Comparison of ENCODE assay signal across 7 mouse cellular contexts in genomic region chr5:32747650-32748375, GRCm38 (mm10). TPM values are rescaled to one million over a fixed set of nuclear protein-coding genes. Genes with fewer than 3 reads are reported as not detected.
DNase-seq lines count a peak whose midpoint lies in the region; ATAC-seq and TF ChIP-seq lines count a peak whose summit lies in the region.

No protein-coding gene starts in this region.

- in situ Hi-C loops in ES-E14 (cut with MboI; ENCODE audit: low sequenced_read_pairs in 2 of 2, unreplicated experiment in 2 of 2): no loop called here

- H3K4me3 ChIP-seq in ES-E14 (ENCODE audit: insufficient read depth in 1 of 2, low read depth in 1 of 2, low read length in 2 of 2, poor library complexity in 1 of 2, severe bottlenecking in 1 of 2): no peak overlapping the region
- no peak overlapping the region for H3K4me3 ChIP-seq in intestine, postnatal 0 days (ENCODE audit: low read depth, low read length)
- no peak overlapping the region for H3K4me3 ChIP-seq in liver, embryonic 13.5 days (replicated peaks)
- no peak overlapping the region for H3K4me3 ChIP-seq in neural tube, embryonic 15.5 days (replicated peaks)

- no peaks in the 10 kb centered on the region for H3K36me3 ChIP-seq in ES-E14 (ENCODE audit: control insufficient read depth, insufficient read depth, low read length, poor library complexity, severe bottlenecking)
- no peaks in the 10 kb centered on the region; the same call in 1 of the 2 replicates for H3K36me3 ChIP-seq in intestine, postnatal 0 days (ENCODE audit: control insufficient read depth, insufficient read depth)
- no peaks in the 10 kb centered on the region for H3K36me3 ChIP-seq in liver, embryonic 13.5 days
- no peaks in the 10 kb centered on the region for H3K36me3 ChIP-seq in neural tube, embryonic 15.5 days

- H3K9ac ChIP-seq in ES-E14 (ENCODE audit: insufficient read depth, low read depth, low read length, poor library complexity, severe bottlenecking): no peak overlapping the region
- H3K9ac ChIP-seq in intestine, postnatal 0 days (ENCODE audit: low read depth, low read length): 0 out of 2 replicates have a peak overlapping the region, but pooled peaks have one; percentile 2
- no peak overlapping the region for H3K9ac ChIP-seq in liver, embryonic 13.5 days
- no peak overlapping the region for H3K9ac ChIP-seq in neural tube, embryonic 15.5 days (replicated peaks)

- H3K27me3 ChIP-seq in intestine, postnatal 0 days (replicated peaks; ENCODE audit: control insufficient read depth, insufficient read depth, low read length): no peaks in the 10 kb centered on the region
- no peaks in the 10 kb centered on the region for H3K27me3 ChIP-seq in liver, embryonic 13.5 days
- no peaks in the 10 kb centered on the region for H3K27me3 ChIP-seq in neural tube, embryonic 15.5 days (replicated peaks)

- no peak overlapping the region for H3K4me2 ChIP-seq in intestine, postnatal 0 days (replicated peaks; ENCODE audit: low read depth)
- no peak overlapping the region for H3K4me2 ChIP-seq in liver, embryonic 13.5 days
- H3K4me2 ChIP-seq in neural tube, embryonic 15.5 days: no peak overlapping the region

- no peak overlapping the region for H3K27ac ChIP-seq in ES-E14 (ENCODE audit: insufficient read depth, low read depth, low read length, poor library complexity, severe bottlenecking)
- no peak overlapping the region for H3K27ac ChIP-seq in intestine, postnatal 0 days (ENCODE audit: low read depth, low read length)
- H3K27ac ChIP-seq in liver, embryonic 13.5 days: no peak overlapping the region
- H3K27ac ChIP-seq in neural tube, embryonic 15.5 days (replicated peaks): no peak overlapping the region

- peaks cover 7 to 12% of the 10 kb centered on the region in 2 experiments; a peak in 3 of 4 replicates for H3K4me1 ChIP-seq in ES-E14 (ENCODE audit: control insufficient read depth in 2 of 2, insufficient read depth in 2 of 2, low read length in 2 of 2, poor library complexity in 1 of 2)
- peaks cover 23% of the 10 kb centered on the region; the same call in 1 of the 2 replicates for H3K4me1 ChIP-seq in intestine, postnatal 0 days (replicated peaks; ENCODE audit: control insufficient read depth, insufficient read depth, low read length)
- H3K4me1 ChIP-seq in liver, embryonic 13.5 days (replicated peaks): peaks cover 42% of the 10 kb centered on the region
- peaks cover 7% of the 10 kb centered on the region for H3K4me1 ChIP-seq in neural tube, embryonic 15.5 days

- TF ChIP-seq CTCF in intestine, postnatal 0 days (IDR thresholded peaks at IDR 0.05; ENCODE audit: low read depth): peak; percentile 97

- ATAC-seq in intestine, postnatal 0 days: peak; percentile 36; the same call in 1 of the 2 replicates
- 0 out of 2 replicates have a peak, but pooled peaks have one; percentile 3 for ATAC-seq in liver, embryonic 13.5 days (ENCODE audit: low read depth)
- ATAC-seq in neural tube, embryonic 15.5 days (ENCODE audit: low FRiP score): peak; percentile 19; the same call in 1 of the 2 replicates

- no peaks in the 10 kb centered on the region for H3K9me3 ChIP-seq in ES-E14 (ENCODE audit: control insufficient read depth, insufficient read depth, low read depth, low read length)
- no peaks in the 10 kb centered on the region for H3K9me3 ChIP-seq in intestine, postnatal 0 days (ENCODE audit: control insufficient read depth)
- no peaks in the 10 kb centered on the region for H3K9me3 ChIP-seq in liver, embryonic 13.5 days (replicated peaks)
- no peaks in the 10 kb centered on the region for H3K9me3 ChIP-seq in neural tube, embryonic 15.5 days (replicated peaks)

- peak; percentile 43 for DNase-seq in CD4-positive helper T cell, adult 2 months (ENCODE audit: low read depth, low spot score)
- peak; percentile 24 for DNase-seq in ES-E14 (ENCODE audit: low read depth, low spot score)
- DNase-seq in cerebellum, adult 18-20 months: peak; percentile 63 to 66
- DNase-seq in frontal cortex, postnatal 36 days (ENCODE audit: low spot score in 2 of 2): peak; percentile 24 to 74
- peak; percentile 27 for DNase-seq in liver, embryonic 13.5 days

- 66% methylated on average over 6 of the region's 6 CpGs for WGBS in intestine, postnatal 0 days
- WGBS in liver, embryonic 13.5 days (ENCODE audit: insufficient replicate concordance): 39% methylated on average over 6 of the region's 6 CpGs
- WGBS in neural tube, embryonic 15.5 days: 65% methylated on average over 6 of the region's 6 CpGs

TF ChIP-seq in ES-E14, 5 proteins besides CTCF, POLR2A, EP300 and RAD21:
- TF ChIP-seq CHD2 (IDR thresholded peaks at IDR 0.05; ENCODE audit: low read depth, low read length) (no peak), ZC3H11A (IDR thresholded peaks at IDR 0.05; ENCODE audit: borderline replicate concordance, low read depth, low read length) (peak; percentile 48; the same call in 1 of the 2 replicates), ZNF384 (IDR thresholded peaks at IDR 0.05; ENCODE audit: low read depth, low read length) (no peak)
TF ChIP-seq in ES-E14: peak in this region for 1.

RNA-seq across cellular contexts. Expression of gene Pisd, which starts 37.6 kb away (rescaled TPM):
- total RNA-seq in ES-E14 (2012; rRNA removed): 75.4 and 87.5 TPM in 2 replicates
- polyA plus RNA-seq in intestine, postnatal 0 days (2015; fragmentation: Nextera tagmentation; extraction: Ambion mirVana): 69.8 and 70.9 TPM in 2 replicates
- 35.2 and 37.9 TPM in 2 replicates for polyA plus RNA-seq in liver, embryonic 13.5 days (2015; fragmentation: Nextera tagmentation; extraction: Ambion mirVana)
- 86.4 and 92.2 TPM in 2 replicates for polyA plus RNA-seq in neural tube, embryonic 15.5 days (2015; fragmentation: Nextera tagmentation; extraction: Ambion mirVana)
